Mouse (Mus musculus) liver, embryonic 13.5 days (tissue): ENCODE data around the gene Cdc42bpg. TPM values are rescaled to one million over a fixed set of nuclear protein-coding genes. Genes with fewer than 3 reads are reported as not detected.
A peak's percentile ranks its signal among the peaks of the same experiment; 100 is the strongest.

ENCODE experiments used
- ATAC-seq: fragments of 200-750 bp; cut with Nextera tagmentation; 2 replicates; pipeline ENCODE4 v1.8.0; 2017; ENCODE audit warnings: low read depth, mild to moderate bottlenecking, moderate number of reproducible peaks, moderate library complexity
- DNase-seq: peaks from one replicate; pipeline ENCODE4 v3.0.0; 2022
- H3K27ac ChIP-seq: fragments of 300-500 bp; sonication (generic); 2 replicates; pipeline ENCODE4 v1.5.1; 2015; ENCODE audit warnings: moderate library complexity, mild to moderate bottlenecking, inconsistent platforms
- H3K27me3 ChIP-seq: fragments of 300-500 bp; sonication (generic); 2 replicates; pipeline ENCODE4 v1.6.1; 2015; ENCODE audit warnings: mild to moderate bottlenecking, inconsistent platforms
- H3K36me3 ChIP-seq: fragments of 300-500 bp; sonication (generic); 2 replicates; pipeline ENCODE4 v1.6.1; 2015; ENCODE audit warnings: mild to moderate bottlenecking, inconsistent platforms
- H3K4me1 ChIP-seq: fragments of 300-500 bp; sonication (generic); replicated peaks from 2 replicates; pipeline ENCODE4 v1.6.1; 2015; ENCODE audit warnings: inconsistent platforms
- H3K4me2 ChIP-seq: fragments of 300-500 bp; sonication (generic); 2 replicates; pipeline ENCODE4 v1.6.1; 2015; ENCODE audit warnings: inconsistent platforms, mild to moderate bottlenecking, moderate library complexity
- H3K4me3 ChIP-seq: fragments of 300-500 bp; sonication (generic); replicated peaks from 2 replicates; pipeline ENCODE4 v1.5.1; 2015; ENCODE audit warnings: mild to moderate bottlenecking, inconsistent platforms
- H3K9ac ChIP-seq: fragments of 300-500 bp; sonication (generic); 2 replicates; pipeline ENCODE4 v1.6.1; 2015; ENCODE audit warnings: mild to moderate bottlenecking, inconsistent platforms
- H3K9me3 ChIP-seq: fragments of 300-500 bp; sonication (generic); replicated peaks from 2 replicates; pipeline ENCODE4 v1.6.1; 2016; ENCODE audit warnings: inconsistent platforms
- WGBS: fragments of 180-500 bp; shearing (Covaris S2); methylation state at CpG from one replicate; pipeline ENCODE4 v1.1.7; 2015; ENCODE audit not compliant: insufficient replicate concordance; 5-methylcytosine and 5-hydroxymethylcytosine counted together
- polyA plus RNA-seq: library from polyadenylated mRNA; unstranded; fragments of >200 nt; fragmentation: Nextera tagmentation; extraction: Ambion mirVana; gene quantifications from 2 replicates; pipeline ENCODE4 v1.2.1, GENCODE M21; 2015

The Cdc42bpg gene
- polyA plus RNA-seq, 1 experiment from 2014 or later, result 0.16 TPM

DNA sequence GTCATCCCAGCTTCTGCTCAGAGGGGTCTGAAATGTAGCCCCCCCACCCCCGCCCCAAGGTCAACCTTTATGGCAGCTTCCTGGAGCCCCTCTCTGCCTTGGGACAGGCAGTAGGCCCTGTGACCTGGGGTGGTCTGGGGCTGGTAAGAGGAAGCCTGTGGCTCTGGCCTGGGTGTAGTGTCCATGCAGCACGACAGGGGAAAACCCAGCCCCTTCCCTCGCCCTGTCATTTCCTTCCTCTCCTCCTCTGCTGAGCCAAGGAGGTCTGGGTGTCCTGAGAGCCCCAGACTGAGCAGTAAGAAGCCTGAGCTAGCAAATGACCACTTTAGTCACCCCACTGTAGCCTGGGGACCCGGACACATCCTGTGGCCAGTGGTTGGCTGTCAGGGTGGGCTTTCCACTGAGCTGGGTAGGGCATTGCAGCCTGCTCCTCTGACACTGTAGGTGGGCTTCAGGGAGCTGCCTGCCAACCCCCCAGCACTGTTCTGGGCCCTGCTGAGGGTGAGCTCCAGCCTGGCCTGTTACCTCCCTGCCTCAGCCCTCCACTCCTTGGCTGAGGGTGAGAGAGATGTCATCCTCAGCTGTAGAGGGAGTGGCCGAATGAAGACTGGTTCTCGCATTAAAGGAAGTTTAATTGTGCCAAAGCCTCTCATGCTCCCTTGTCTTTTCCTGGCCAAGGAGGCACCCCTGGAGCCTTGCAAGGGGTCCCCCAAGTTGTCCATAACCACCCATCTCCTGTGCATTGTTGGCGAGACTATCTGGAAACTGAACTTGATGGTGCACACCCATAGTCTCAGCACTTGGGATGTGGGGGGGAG, 6.6 kb upstream of the Cdc42bpg start:
- WGBS, result 45% methylated on average over 7 of the region's 7 CpGs
- H3K4me3 ChIP-seq, result peak overlapping the region; percentile 26
- H3K4me1 ChIP-seq, result peaks cover 100% of the 10 kb centered on the region
- peak overlapping the region; percentile 94 for H3K27ac ChIP-seq
- no peaks in the 10 kb centered on the region for H3K27me3 ChIP-seq
- peaks cover 58% of the 10 kb centered on the region for H3K36me3 ChIP-seq
- H3K9ac ChIP-seq, result peak overlapping the region; percentile 63
- ATAC-seq (no peak), DNase-seq (no peak)
- peak overlapping the region; percentile 56 for H3K4me2 ChIP-seq
- no peaks in the 10 kb centered on the region for H3K9me3 ChIP-seq

GRCm38 (mm10) chr19:6300402-6300841, 5.8 kb upstream of the Cdc42bpg start:
- Histone ChIP-seq H3K4me3 (peak overlapping the region; percentile 26), H3K4me2 (peak overlapping the region; percentile 56), H3K9ac (peak overlapping the region; percentile 63), H3K27ac (peak overlapping the region; percentile 94), H3K27me3 (no peaks in the 10 kb centered on the region), H3K36me3 (peaks cover 50% of the 10 kb centered on the region), H3K9me3 (no peaks in the 10 kb centered on the region), H3K4me1 (peaks cover 99% of the 10 kb centered on the region)
- ATAC-seq (peak; percentile 80), DNase-seq (peak; percentile 80)
- 20% methylated on average over 7 of the region's 7 CpGs for WGBS

- WGBS, result 59% methylated on average over 5 of the region's 5 CpGs
- Histone ChIP-seq H3K9ac (peak overlapping the region; percentile 23; the same call in 1 of the 2 replicates), H3K4me3 (no peak overlapping the region), H3K36me3 (peaks cover 33% of the 10 kb centered on the region), H3K27ac (peak overlapping the region; percentile 94), H3K4me1 (peaks cover 95% of the 10 kb centered on the region), H3K4me2 (no peak overlapping the region), H3K27me3 (no peaks in the 10 kb centered on the region), H3K9me3 (no peaks in the 10 kb centered on the region)
- DNase-seq, result no peak
- no peak for ATAC-seq
These were observed 4.1 kb upstream of the Cdc42bpg start for GRCm38 (mm10) chr19:6302114-6302513.

GRCm38 (mm10) chr19:6302522-6302921, 3.7 kb upstream of the Cdc42bpg start:
- 0 out of 2 replicates have a peak overlapping the region, but pooled peaks have one; percentile 15 for H3K4me2 ChIP-seq

DNA sequence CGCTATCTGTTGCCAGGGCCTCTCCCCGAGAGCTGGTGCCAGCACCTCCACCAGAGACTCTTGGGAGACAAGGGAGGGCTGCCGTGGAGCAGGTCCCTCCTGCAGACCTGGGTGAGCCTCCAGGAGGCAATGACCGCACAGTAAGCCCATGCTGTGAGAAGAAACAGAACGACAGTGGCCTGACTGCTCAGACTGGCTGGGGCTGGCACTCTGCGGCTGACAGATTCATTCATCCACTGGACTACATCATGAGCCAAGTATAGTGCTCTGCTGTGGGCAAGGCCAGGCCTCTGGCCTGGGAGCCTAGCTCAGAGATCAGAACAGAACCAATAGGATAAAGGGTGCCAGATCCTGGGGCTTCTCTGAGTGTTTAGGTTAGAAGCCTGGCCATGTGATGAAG, 2.4 kb upstream of the Cdc42bpg start:
- H3K4me1 ChIP-seq, result peaks cover 95% of the 10 kb centered on the region
- ATAC-seq (no peak), DNase-seq (no peak)
- peaks cover 16% of the 10 kb centered on the region for H3K36me3 ChIP-seq
- H3K4me2 ChIP-seq, result no peak overlapping the region
- H3K27ac ChIP-seq, result peak overlapping the region; percentile 94
- H3K4me3 ChIP-seq, result no peak overlapping the region
- H3K27me3 ChIP-seq, result no peaks in the 10 kb centered on the region
- peak overlapping the region; percentile 23 for H3K9ac ChIP-seq
- H3K9me3 ChIP-seq, result no peaks in the 10 kb centered on the region
- WGBS, result 66% methylated on average over 6 of the region's 6 CpGs

More at GRCm38 (mm10) chr19:6302522-6302921, 3.7 kb upstream of the Cdc42bpg start:
- Histone ChIP-seq H3K27me3 (no peaks in the 10 kb centered on the region), H3K4me1 (peaks cover 95% of the 10 kb centered on the region), H3K4me3 (no peak overlapping the region), H3K9ac (peak overlapping the region; percentile 23), H3K9me3 (no peaks in the 10 kb centered on the region), H3K27ac (peak overlapping the region; percentile 94), H3K36me3 (peaks cover 29% of the 10 kb centered on the region)
- DNase-seq, result no peak
- ATAC-seq, result no peak
- WGBS, result 11% methylated on average over 4 of the region's 4 CpGs

GRCm38 (mm10) chr19:6304787-6305516, 1.3 kb upstream of the Cdc42bpg start:
- Histone ChIP-seq H3K9ac (0 out of 2 replicates have a peak overlapping the region, but pooled peaks have one; percentile 83), H3K27me3 (no peaks in the 10 kb centered on the region), H3K4me3 (no peak overlapping the region), H3K27ac (peak overlapping the region; percentile 94), H3K36me3 (peaks cover 5% of the 10 kb centered on the region; the same call in 1 of the 2 replicates), H3K4me1 (peaks cover 83% of the 10 kb centered on the region), H3K4me2 (peak overlapping the region; percentile 97; the same call in 1 of the 2 replicates), H3K9me3 (no peaks in the 10 kb centered on the region)
- DNase-seq, result peak; percentile 84
- peak; percentile 33; the same call in 1 of the 2 replicates for ATAC-seq
- WGBS, result 21% methylated on average over 5 of the region's 5 CpGs

DNA sequence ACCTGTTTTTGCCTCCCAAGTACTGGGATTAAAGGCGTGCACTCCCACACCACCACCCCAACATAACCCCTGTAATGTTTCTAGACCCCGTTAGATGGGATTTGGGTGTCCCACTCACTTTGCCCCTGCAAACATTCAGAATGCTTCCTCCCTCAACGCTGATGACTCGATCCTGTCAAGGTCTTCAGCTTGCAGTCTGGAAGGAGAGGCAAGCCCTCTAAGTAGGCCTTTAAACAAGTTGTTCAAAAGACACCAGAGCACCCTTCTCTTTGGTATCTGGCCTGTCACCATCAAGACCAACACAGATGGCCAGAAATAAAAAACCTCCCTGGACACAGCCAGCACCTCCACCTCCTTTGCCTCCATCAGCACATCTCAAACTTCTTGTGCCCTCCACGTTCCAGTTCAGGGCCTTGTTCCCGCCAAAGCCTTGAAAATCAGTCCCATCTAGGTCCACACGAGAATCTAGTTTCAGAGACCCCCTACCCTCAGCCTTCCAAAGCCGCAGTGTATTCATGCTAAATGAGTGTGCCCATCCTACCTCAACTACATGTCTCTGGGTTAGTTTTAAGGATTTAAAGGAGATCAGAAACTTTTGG, 640 bp upstream of the Cdc42bpg start:
- H3K27ac ChIP-seq, result peak overlapping the region; percentile 80
- peaks cover 77% of the 10 kb centered on the region for H3K4me1 ChIP-seq
- peak overlapping the region; percentile 76 for H3K4me3 ChIP-seq
- DNase-seq (no peak), ATAC-seq (no peak)
- WGBS, result 56% methylated on average over 8 of the region's 8 CpGs
- no peaks in the 10 kb centered on the region for H3K27me3 ChIP-seq
- peak overlapping the region; percentile 97 for H3K4me2 ChIP-seq
- peak overlapping the region; percentile 83 for H3K9ac ChIP-seq
- no peaks in the 10 kb centered on the region for H3K9me3 ChIP-seq
- peaks cover 9% of the 10 kb centered on the region for H3K36me3 ChIP-seq

DNA sequence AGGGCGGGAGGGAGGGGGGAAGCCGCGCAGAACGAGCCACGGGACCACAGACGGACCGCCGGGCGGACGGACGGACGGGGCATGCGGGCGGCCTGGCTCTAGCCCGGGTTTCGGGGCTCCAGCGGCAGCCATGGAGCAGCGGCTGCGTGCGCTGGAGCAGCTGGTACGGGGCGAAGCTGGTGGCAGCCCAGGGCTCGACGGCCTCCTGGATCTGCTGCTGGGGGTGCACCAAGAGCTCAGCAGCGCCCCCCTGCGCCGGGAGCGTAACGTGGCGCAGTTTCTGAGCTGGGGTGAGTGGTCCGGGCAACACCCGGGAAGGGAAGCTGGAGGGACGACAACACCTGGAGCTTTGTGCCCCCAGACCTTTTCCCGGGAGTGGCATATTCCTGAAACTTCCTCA, 330 bp downstream of the Cdc42bpg start:
- Histone ChIP-seq H3K9ac (peak overlapping the region; percentile 83), H3K4me3 (peak overlapping the region; percentile 76), H3K36me3 (peaks cover 15% of the 10 kb centered on the region), H3K9me3 (no peaks in the 10 kb centered on the region), H3K4me2 (peak overlapping the region; percentile 97), H3K27ac (peak overlapping the region; percentile 78), H3K4me1 (peaks cover 67% of the 10 kb centered on the region), H3K27me3 (no peaks in the 10 kb centered on the region)
- 0% methylated on average over 33 of the region's 34 CpGs for WGBS
- ATAC-seq, result peak; percentile 42
- DNase-seq, result peak; percentile 76

GRCm38 (mm10) chr19:6307733-6308531, 1.7 kb downstream of the Cdc42bpg start:
- H3K9me3 ChIP-seq, result no peaks in the 10 kb centered on the region
- H3K9ac ChIP-seq, result peak overlapping the region; percentile 83
- H3K36me3 ChIP-seq, result peaks cover 15% of the 10 kb centered on the region
- DNase-seq (no peak), ATAC-seq (no peak)
- 0 out of 2 replicates have a peak overlapping the region, but pooled peaks have one; percentile 2 for H3K4me3 ChIP-seq
- 56% methylated on average over 9 of the region's 9 CpGs for WGBS
- H3K4me2 ChIP-seq, result peak overlapping the region; percentile 97
- H3K4me1 ChIP-seq, result peaks cover 54% of the 10 kb centered on the region
- no peak overlapping the region for H3K27ac ChIP-seq
- H3K27me3 ChIP-seq, result no peaks in the 10 kb centered on the region

DNA sequence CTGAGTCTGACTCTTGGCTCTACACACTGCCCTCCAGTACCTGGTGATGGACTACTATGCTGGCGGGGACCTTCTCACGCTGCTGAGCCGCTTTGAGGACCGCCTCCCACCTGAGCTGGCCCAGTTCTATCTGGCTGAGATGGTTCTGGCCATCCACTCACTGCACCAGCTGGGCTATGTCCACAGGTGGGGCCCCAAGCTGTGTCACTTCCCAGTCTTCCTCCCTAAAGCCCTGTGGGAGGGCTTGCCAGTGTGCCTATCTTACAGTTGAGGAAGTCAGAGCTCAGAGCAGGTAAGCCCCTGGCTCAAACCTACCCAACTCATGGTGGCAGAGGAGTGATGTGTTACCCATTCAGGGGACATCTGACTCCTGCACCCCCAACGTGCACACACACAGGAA, 3.9 kb downstream of the Cdc42bpg start:
- no peaks in the 10 kb centered on the region for H3K27me3 ChIP-seq
- DNase-seq (no peak), ATAC-seq (no peak)
- H3K4me3 ChIP-seq, result no peak overlapping the region
- H3K4me1 ChIP-seq, result peaks cover 31% of the 10 kb centered on the region
- WGBS, result 78% methylated on average over 5 of the region's 5 CpGs
- no peaks in the 10 kb centered on the region for H3K9me3 ChIP-seq
- no peak overlapping the region for H3K9ac ChIP-seq
- no peak overlapping the region for H3K4me2 ChIP-seq
- H3K36me3 ChIP-seq, result peaks cover 38% of the 10 kb centered on the region
- H3K27ac ChIP-seq, result no peak overlapping the region
